Mouse (Mus musculus) spleen, adult 2 months (tissue): ENCODE results near the gene Trcg1. TPM values are rescaled to one million over a fixed set of nuclear protein-coding genes. Genes with fewer than 3 reads are reported as not detected.

ENCODE experiments used
- DNase-seq, 2 experiments: peaks; one replicate each; pipeline versions ENCODE4 v3.0.0 to v3.0.0-alpha.2; 2012 to 2021; ENCODE audit warnings: low spot score in 2 of 2, low read depth in 1 of 2
- H3K27ac ChIP-seq: fragments of 200-500 bp; 2 replicates; pipeline ENCODE4 v1.5.1; 2012; ENCODE audit warnings: low read length, inconsistent platforms; ENCODE audit not compliant: insufficient read depth
- H3K27me3 ChIP-seq: fragments of 200-500 bp; 2 replicates; pipeline ENCODE4 v1.6.1; 2012; ENCODE audit warnings: mild to moderate bottlenecking, moderate library complexity, low read length, inconsistent platforms; ENCODE audit not compliant: control insufficient read depth, insufficient read depth
- H3K36me3 ChIP-seq: fragments of 200-500 bp; 2 replicates; pipeline ENCODE4 v1.6.1; 2012; ENCODE audit warnings: mild to moderate bottlenecking, low read length, inconsistent platforms; ENCODE audit not compliant: control insufficient read depth, insufficient read depth
- H3K4me1 ChIP-seq: fragments of 200-500 bp; 2 replicates; pipeline ENCODE4 v1.6.1; 2011; ENCODE audit warnings: inconsistent platforms; ENCODE audit not compliant: control insufficient read depth, insufficient read depth, insufficient read length
- H3K4me3 ChIP-seq: fragments of 200-500 bp; 2 replicates; pipeline ENCODE4 v1.5.1; 2011; ENCODE audit warnings: mild to moderate bottlenecking, inconsistent platforms; ENCODE audit not compliant: insufficient read depth, insufficient read length; ENCODE audit errors: extremely low read depth
- CTCF ChIP-seq: fragments of 200-500 bp; IDR thresholded peaks from 2 replicates; pipeline ENCODE4 v1.5.1; 2011; ENCODE audit warnings: mild to moderate bottlenecking, inconsistent platforms; ENCODE audit not compliant: insufficient read depth, insufficient read length, insufficient replicate concordance; ENCODE audit errors: extremely low read depth
- POLR2A ChIP-seq: fragments of 200-500 bp; IDR thresholded peaks from 2 replicates; pipeline ENCODE4 v1.6.1; 2011; ENCODE audit warnings: low read depth, low read length, inconsistent platforms
- WGBS: fragments of 180-500 bp; shearing (Covaris S2); methylation state at CpG from one replicate; pipeline ENCODE4 v1.1.7; 2018; 5-methylcytosine and 5-hydroxymethylcytosine counted together
- polyA plus RNA-seq: library from polyadenylated mRNA; depleted of rRNA; stranded (reverse); fragments of >200 nt; gene quantifications from 2 replicates; pipeline ENCODE4 v1.2.3, GENCODE M21; 2012

Trcg1 gene
- polyA plus RNA-seq, 1 experiment: not detected

- Histone ChIP-seq H3K27ac (no peak overlapping the region), H3K4me1 (no peaks in the 10 kb centered on the region), H3K4me3 (no peak overlapping the region), H3K27me3 (no peaks in the 10 kb centered on the region), H3K36me3 (no peaks in the 10 kb centered on the region)
- no peak for DNase-seq
- WGBS: 76% methylated on average over 9 of the region's 9 CpGs
- TF ChIP-seq CTCF (no peak), POLR2A (no peak)
These were observed 23.7 kb upstream of the Trcg1 start for GRCm38 (mm10) chr9:57212448-57213222.

- no peaks in the 10 kb centered on the region for H3K4me1 ChIP-seq
- no peaks in the 10 kb centered on the region for H3K27me3 ChIP-seq
- no peak for DNase-seq
- no peak overlapping the region for H3K27ac ChIP-seq
- no peak overlapping the region for H3K4me3 ChIP-seq
- no peaks in the 10 kb centered on the region for H3K36me3 ChIP-seq
- TF ChIP-seq CTCF (no peak), POLR2A (no peak)
- 72% methylated on average over 6 of the region's 6 CpGs for WGBS
These were observed 21.9 kb upstream of the Trcg1 start for GRCm38 (mm10) chr9:57214500-57214899.

GRCm38 (mm10) chr9:57217220-57217619, 19.1 kb upstream of the Trcg1 start:
- no peaks in the 10 kb centered on the region for H3K27me3 ChIP-seq
- H3K4me3 ChIP-seq: no peak overlapping the region
- H3K36me3 ChIP-seq: no peaks in the 10 kb centered on the region
- 83% methylated on average over 6 of the region's 6 CpGs for WGBS
- TF ChIP-seq POLR2A (no peak), CTCF (no peak)
- no peaks in the 10 kb centered on the region for H3K4me1 ChIP-seq
- no peak for DNase-seq
- no peak overlapping the region for H3K27ac ChIP-seq

GRCm38 (mm10) chr9:57218776-57219175, 17.6 kb upstream of the Trcg1 start:
- Histone ChIP-seq H3K36me3 (no peaks in the 10 kb centered on the region), H3K27me3 (no peaks in the 10 kb centered on the region), H3K27ac (no peak overlapping the region), H3K4me3 (no peak overlapping the region), H3K4me1 (no peaks in the 10 kb centered on the region)
- TF ChIP-seq POLR2A (no peak), CTCF (no peak)
- 87% methylated on average over 5 of the region's 5 CpGs for WGBS
- DNase-seq: no peak

- Histone ChIP-seq H3K27me3 (no peaks in the 10 kb centered on the region), H3K27ac (no peak overlapping the region), H3K4me1 (no peaks in the 10 kb centered on the region), H3K36me3 (no peaks in the 10 kb centered on the region), H3K4me3 (no peak overlapping the region)
- no peak for DNase-seq
- 85% methylated on average over 1 of the region's 1 CpGs for WGBS
- TF ChIP-seq CTCF: no peak
- no peak for TF ChIP-seq POLR2A
These were observed 16.8 kb upstream of the Trcg1 start for GRCm38 (mm10) chr9:57219511-57219910.

GRCm38 (mm10) chr9:57220356-57220755, 16.0 kb upstream of the Trcg1 start:
- H3K4me1 ChIP-seq: no peaks in the 10 kb centered on the region
- no peak overlapping the region for H3K4me3 ChIP-seq
- H3K27me3 ChIP-seq: no peaks in the 10 kb centered on the region
- DNase-seq: peak; percentile 8 to 22
- H3K36me3 ChIP-seq: no peaks in the 10 kb centered on the region
- 23% methylated on average over 6 of the region's 6 CpGs for WGBS
- H3K27ac ChIP-seq: no peak overlapping the region
- TF ChIP-seq CTCF (0 out of 2 replicates have a peak, but pooled peaks have one; percentile 30), POLR2A (no peak)

- TF ChIP-seq CTCF: no peak
- TF ChIP-seq POLR2A: no peak
- Histone ChIP-seq H3K4me1 (no peaks in the 10 kb centered on the region), H3K27ac (no peak overlapping the region), H3K27me3 (no peaks in the 10 kb centered on the region), H3K4me3 (no peak overlapping the region), H3K36me3 (no peaks in the 10 kb centered on the region)
- DNase-seq: no peak
These were observed 13.0 kb upstream of the Trcg1 start for GRCm38 (mm10) chr9:57223341-57223740.
